12 mouse cellular contexts compared by ENCODE assay signal in genomic region chr8:70684291-70684690, GRCm38 (mm10). TPM values are rescaled to one million over a fixed set of nuclear protein-coding genes. Genes with fewer than 3 reads are reported as not detected.
DNase-seq lines count a peak whose midpoint lies in the region; ATAC-seq and TF ChIP-seq lines count a peak whose summit lies in the region.
"Had no signal": no experiment of that assay in that cellular context is flagged by ENCODE, and none has a peak within 500 bp of the region (broad histone marks: within the 10 kb centered on the region; RNA-seq: fewer than 3 reads in every experiment).

No protein-coding gene starts in this region.

- H3K79me2 ChIP-seq in heart, adult 2 months (replicated peaks; ENCODE audit: control insufficient read depth, insufficient read depth, low read length): no peaks in the 10 kb centered on the region

- no peak for TF ChIP-seq EP300 in heart, adult 2 months (IDR thresholded peaks at IDR 0.05; ENCODE audit: insufficient read depth, low read depth, low read length)

- no peaks in the 10 kb centered on the region for H3K9me3 ChIP-seq in neural tube, embryonic 13.5 days

- H3K9ac ChIP-seq in neural tube, embryonic 13.5 days: peak overlapping the region; percentile 50
- H3K9ac ChIP-seq in heart, adult 2 months (ENCODE audit: low read depth, low read length): no peak overlapping the region

- no peaks in the 10 kb centered on the region for H3K27me3 ChIP-seq in neural tube, embryonic 13.5 days
- no peaks in the 10 kb centered on the region for H3K27me3 ChIP-seq in heart, adult 2 months (ENCODE audit: control insufficient read depth, insufficient read depth, low read length)
- H3K27me3 ChIP-seq: Patski had no signal

- 35% methylated on average over 7 of the region's 7 CpGs for WGBS in neural tube, embryonic 13.5 days
- WGBS in heart, adult 2 months: 63% methylated on average over 7 of the region's 7 CpGs

- H3K27ac ChIP-seq in neural tube, embryonic 13.5 days (replicated peaks): 0 out of 2 replicates have a peak overlapping the region, but pooled peaks have one; percentile 5
- no peak overlapping the region for H3K27ac ChIP-seq in heart, adult 2 months

- DNase-seq in neural tube, embryonic 10.5 days (ENCODE audit: extremely low spot score, low spot score): no peak
- peak; percentile 63 to 82 for DNase-seq in frontal cortex, postnatal 10 days (ENCODE audit: low spot score in 2 of 2)
- DNase-seq in telencephalon, adult 2 months (ENCODE audit: low read depth, low spot score): peak; percentile 84
- DNase-seq in heart, adult 2 months: no peak
- no peak for DNase-seq in retina, postnatal 1 day
- DNase-seq: cerebellum, adult 8-10 months; lung, postnatal 10 days had no signal

- ATAC-seq in neural tube, embryonic 13.5 days (ENCODE audit: low read depth): 0 out of 2 replicates have a peak, but pooled peaks have one; percentile 23
- ATAC-seq in megakaryocyte, adult 5-6 weeks (ENCODE audit: poor library complexity, severe bottlenecking): peak; percentile 38; the same call in 1 of the 2 replicates
- no peak for ATAC-seq in megakaryocyte progenitor cell, adult 5-6 weeks (replicated peaks; ENCODE audit: poor library complexity)
- ATAC-seq: Patski had no signal

- no peak overlapping the region for H3K4me2 ChIP-seq in neural tube, embryonic 13.5 days

- H3K4me3 ChIP-seq in neural tube, embryonic 13.5 days: no peak overlapping the region
- H3K4me3 ChIP-seq in heart, adult 2 months: no peak overlapping the region

- intact Hi-C loops in heart, adult 2 months (cut with DNase I): no loop called here

- no peak for TF ChIP-seq CTCF in heart, adult 2 months (IDR thresholded peaks at IDR 0.05)

- TF ChIP-seq POLR2A in heart, adult 2 months (IDR thresholded peaks at IDR 0.05; ENCODE audit: insufficient read depth, low read depth, low read length): no peak

- H3K4me1 ChIP-seq in neural tube, embryonic 13.5 days (replicated peaks): peaks cover 13% of the 10 kb centered on the region
- H3K4me1 ChIP-seq in heart, adult 2 months (ENCODE audit: control insufficient read depth, insufficient read depth, low read length): peaks cover 23% of the 10 kb centered on the region

- peaks cover 6% of the 10 kb centered on the region; the same call in 1 of the 2 replicates for H3K36me3 ChIP-seq in neural tube, embryonic 13.5 days
- no peaks in the 10 kb centered on the region for H3K36me3 ChIP-seq in heart, adult 2 months (ENCODE audit: control insufficient read depth, insufficient read depth, low read length)

RNA-seq across cellular contexts. Expression of gene Lsm4, which starts 11.2 kb away (rescaled TPM):
- polyA plus RNA-seq in neural tube, embryonic 13.5 days (2015; fragmentation: Nextera tagmentation; extraction: Ambion mirVana): 214 and 215 TPM in 2 replicates
- total RNA-seq in megakaryocyte, adult 5-6 weeks (2015): 82.1 and 84.4 TPM in 2 replicates
- 106 and 151 TPM in 2 replicates for total RNA-seq in megakaryocyte, adult 5-6 weeks (2017)
- 10 to 100 TPM; 56.9 to 64.2 TPM for total RNA-seq in heart, adult 2 months (2021)
- 54.1 and 68.3 TPM in 2 replicates for polyA plus RNA-seq in heart, adult 2 months (2012; rRNA removed)
- 121 and 125 TPM in 2 replicates for total RNA-seq in megakaryocyte progenitor cell, adult 5-6 weeks (2015)
- total RNA-seq in megakaryocyte progenitor cell, adult 5-6 weeks (2017): 214 and 249 TPM in 2 replicates

RNA-seq across cellular contexts. Expression of gene Jund, which starts 14.5 kb away (rescaled TPM):
- polyA plus RNA-seq in neural tube, embryonic 13.5 days (2015; fragmentation: Nextera tagmentation; extraction: Ambion mirVana): 108 and 112 TPM in 2 replicates
- 26.7 and 44.1 TPM in 2 replicates for total RNA-seq in megakaryocyte, adult 5-6 weeks (2015)
- 24.0 and 28.9 TPM in 2 replicates for total RNA-seq in megakaryocyte, adult 5-6 weeks (2017)
- 100 to 1,000 TPM; 123 to 127 TPM for total RNA-seq in heart, adult 2 months (2021)
- 66.2 and 109 TPM in 2 replicates for polyA plus RNA-seq in heart, adult 2 months (2012; rRNA removed)
- 16.1 and 29.1 TPM in 2 replicates for total RNA-seq in megakaryocyte progenitor cell, adult 5-6 weeks (2015)
- 19.8 and 21.0 TPM in 2 replicates for total RNA-seq in megakaryocyte progenitor cell, adult 5-6 weeks (2017)

RNA-seq across cellular contexts. Expression of gene Iqcn, which starts 19.0 kb away (rescaled TPM):
- 0.08 and 0.17 TPM in 2 replicates for polyA plus RNA-seq in neural tube, embryonic 13.5 days (2015; fragmentation: Nextera tagmentation; extraction: Ambion mirVana)
- total RNA-seq in megakaryocyte, adult 5-6 weeks (2015): 0.11 and 0.27 TPM in 2 replicates
- 0.04 TPM in 1 of 2 replicates, not detected in the other for total RNA-seq in megakaryocyte, adult 5-6 weeks (2017)
- total RNA-seq in heart, adult 2 months (2021): not detected
- polyA plus RNA-seq in heart, adult 2 months (2012; rRNA removed): 0.06 and 0.12 TPM in 2 replicates
- total RNA-seq in megakaryocyte progenitor cell, adult 5-6 weeks (2015): 0.07 TPM in 1 of 2 replicates, not detected in the other
- total RNA-seq in megakaryocyte progenitor cell, adult 5-6 weeks (2017): not detected in 2 replicates

RNA-seq across cellular contexts. Expression of gene Pgpep1, which starts 24.1 kb away (rescaled TPM):
- 102 and 108 TPM in 2 replicates for polyA plus RNA-seq in neural tube, embryonic 13.5 days (2015; fragmentation: Nextera tagmentation; extraction: Ambion mirVana)
- 5.7 and 6.8 TPM in 2 replicates for total RNA-seq in megakaryocyte, adult 5-6 weeks (2015)
- 1.5 and 4.0 TPM in 2 replicates for total RNA-seq in megakaryocyte, adult 5-6 weeks (2017)
- 10 to 100 TPM; 39.7 to 48.4 TPM for total RNA-seq in heart, adult 2 months (2021)
- polyA plus RNA-seq in heart, adult 2 months (2012; rRNA removed): 35.5 and 44.8 TPM in 2 replicates
- 11.7 and 11.8 TPM in 2 replicates for total RNA-seq in megakaryocyte progenitor cell, adult 5-6 weeks (2015)
- 3.6 and 5.2 TPM in 2 replicates for total RNA-seq in megakaryocyte progenitor cell, adult 5-6 weeks (2017)

RNA-seq across cellular contexts. Expression of gene Gm3336, which starts 34.1 kb away (rescaled TPM):
- not detected in 2 replicates for polyA plus RNA-seq in neural tube, embryonic 13.5 days (2015; fragmentation: Nextera tagmentation; extraction: Ambion mirVana)
- total RNA-seq in megakaryocyte, adult 5-6 weeks (2015): not detected in 2 replicates
- total RNA-seq in megakaryocyte, adult 5-6 weeks (2017): not detected in 2 replicates
- total RNA-seq in heart, adult 2 months (2021): not detected
- not detected in 2 replicates for polyA plus RNA-seq in heart, adult 2 months (2012; rRNA removed)
- total RNA-seq in megakaryocyte progenitor cell, adult 5-6 weeks (2015): not detected in 2 replicates
- 0.12 TPM in 1 of 2 replicates, not detected in the other for total RNA-seq in megakaryocyte progenitor cell, adult 5-6 weeks (2017)
- total RNA-seq: left cerebral cortex, adult 8-10 months had no signal

Comparison
In these comparisons a context has a peak if more than half of its experiments do, and no peak if none do; other contexts are left out.
1. DNase-seq: peak in frontal cortex, postnatal 10 days (2 of 2) and telencephalon, adult 2 months (single experiment); none in neural tube, embryonic 10.5 days (single experiment), heart, adult 2 months (0 of 2) and retina, postnatal 1 day (single experiment).